Mouse (Mus musculus) forebrain, embryonic 15.5 days (tissue): ENCODE results near the gene Olfr332. TPM values are rescaled to one million over a fixed set of nuclear protein-coding genes. Genes with fewer than 3 reads are reported as not detected.
"Not testable (repeated sequence)": the region's sequence is repeated elsewhere in the genome, so short reads cannot be mapped to it uniquely, and the experiment has no call there.

ENCODE experiments used
- ATAC-seq: fragments of 200-750 bp; cut with Nextera tagmentation; replicated peaks from 2 replicates; pipeline ENCODE4 v1.8.0; 2017; ENCODE audit warnings: mild to moderate bottlenecking, moderate TSS enrichment, moderate library complexity
- H3K27ac ChIP-seq: fragments of 300-500 bp; sonication (generic); replicated peaks from 2 replicates; pipeline ENCODE4 v1.5.1; 2015; ENCODE audit warnings: mild to moderate bottlenecking, inconsistent platforms
- H3K27me3 ChIP-seq: fragments of 300-500 bp; sonication (generic); 2 replicates; pipeline ENCODE4 v1.6.1; 2015; ENCODE audit warnings: inconsistent platforms
- H3K36me3 ChIP-seq: fragments of 300-500 bp; sonication (generic); 2 replicates; pipeline ENCODE4 v1.6.1; 2015; ENCODE audit warnings: mild to moderate bottlenecking, inconsistent platforms
- H3K4me1 ChIP-seq: fragments of 300-500 bp; sonication (generic); 2 replicates; pipeline ENCODE4 v1.6.1; 2015; ENCODE audit warnings: inconsistent platforms
- H3K4me2 ChIP-seq: fragments of 300-500 bp; sonication (generic); replicated peaks from 2 replicates; pipeline ENCODE4 v1.6.1; 2015; ENCODE audit warnings: mild to moderate bottlenecking, inconsistent platforms
- H3K4me3 ChIP-seq: fragments of 300-500 bp; sonication (generic); 2 replicates; pipeline ENCODE4 v1.5.1; 2015; ENCODE audit warnings: mild to moderate bottlenecking, inconsistent platforms
- H3K9ac ChIP-seq: fragments of 300-500 bp; sonication (generic); replicated peaks from 2 replicates; pipeline ENCODE4 v1.6.1; 2015; ENCODE audit warnings: mild to moderate bottlenecking, inconsistent platforms
- H3K9me3 ChIP-seq: fragments of 300-500 bp; sonication (generic); 2 replicates; pipeline ENCODE4 v1.6.1; 2016; ENCODE audit warnings: inconsistent platforms
- WGBS: fragments of 180-500 bp; shearing (Covaris S2); methylation state at CpG from one replicate; pipeline ENCODE4 v1.1.7; 2015; ENCODE audit warnings: mixed read lengths; 5-methylcytosine and 5-hydroxymethylcytosine counted together
- polyA plus RNA-seq: library from polyadenylated mRNA; unstranded; fragments of >200 nt; fragmentation: Nextera tagmentation; extraction: Ambion mirVana; gene quantifications from 2 replicates; pipeline ENCODE4 v1.2.1, GENCODE M21; 2015

Olfr332 gene
- not detected in 2 replicates for polyA plus RNA-seq

DNA sequence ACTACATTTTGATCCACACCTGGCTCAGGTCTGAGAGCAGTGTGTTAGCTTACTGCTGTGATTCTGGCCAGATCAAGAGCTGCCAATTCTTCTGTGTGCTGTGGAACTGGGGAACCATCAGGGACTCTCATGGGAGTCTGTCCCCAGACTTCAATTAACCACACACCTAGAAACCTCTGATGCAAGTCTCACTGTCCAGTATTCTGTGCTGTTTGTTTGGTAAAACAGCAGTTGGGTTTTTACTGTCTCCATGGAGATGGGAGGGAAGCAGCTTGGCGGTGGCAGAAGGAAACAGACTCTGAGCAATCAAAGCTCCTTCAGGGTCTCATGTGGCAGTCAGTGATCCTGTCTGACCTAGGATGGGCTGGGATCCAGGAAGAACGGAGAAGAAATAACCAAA is at the start of gene Olfr332:
Gene Olfr332 (minus strand): TSS at position 101 of the 400 bp plus-strand sequence.
- Histone ChIP-seq H3K36me3 (no peaks in the 10 kb centered on the region), H3K9me3 (no peaks in the 10 kb centered on the region), H3K9ac (no peak within 1 kb of the TSS), H3K27me3 (no peaks in the 10 kb centered on the region), H3K4me3 (no peak within 1 kb of the TSS), H3K4me2 (no peak within 1 kb of the TSS), H3K27ac (no peak within 1 kb of the TSS), H3K4me1 (no peaks in the 10 kb centered on the region)
- no peak for ATAC-seq
- WGBS = 78% methylated on average over 2 of the region's 2 CpGs

- H3K4me2 ChIP-seq, ATAC-seq: not testable (repeated sequence)
These were observed 42.4 kb upstream of the Olfr332 start, which contains the start of gene Olfr330 for GRCm38 (mm10) chr11:58534736-58535135. TSS of gene Olfr330 (minus strand) at chr11:58534836.

GRCm38 (mm10) chr11:58519756-58520155 is 27.4 kb upstream of the Olfr332 start:
- not testable (repeated sequence) for H3K9me3 ChIP-seq, ATAC-seq, H3K27me3 ChIP-seq, H3K9ac ChIP-seq, H3K27ac ChIP-seq, H3K4me3 ChIP-seq, H3K36me3 ChIP-seq, H3K4me1 ChIP-seq, H3K4me2 ChIP-seq
- 91% methylated on average over 8 of the region's 9 CpGs for WGBS

More at GRCm38 (mm10) chr11:58534736-58535135, 42.4 kb upstream of the Olfr332 start, which contains the start of gene Olfr330:
- not testable (repeated sequence) for H3K27me3 ChIP-seq, H3K36me3 ChIP-seq, H3K27ac ChIP-seq, H3K4me3 ChIP-seq, H3K9ac ChIP-seq, H3K4me1 ChIP-seq, H3K9me3 ChIP-seq

GRCm38 (mm10) chr11:58518916-58519315 is 26.6 kb upstream of the Olfr332 start:
- H3K4me2 ChIP-seq, H3K27ac ChIP-seq, ATAC-seq, H3K4me3 ChIP-seq, H3K27me3 ChIP-seq, H3K36me3 ChIP-seq, H3K9me3 ChIP-seq, H3K9ac ChIP-seq, H3K4me1 ChIP-seq: not testable (repeated sequence)
- WGBS = 94% methylated on average over 18 of the region's 18 CpGs

- H3K36me3 ChIP-seq, H3K4me2 ChIP-seq, H3K27ac ChIP-seq, H3K4me3 ChIP-seq, H3K4me1 ChIP-seq, H3K9me3 ChIP-seq, H3K27me3 ChIP-seq, ATAC-seq, H3K9ac ChIP-seq: not testable (repeated sequence)
- WGBS = 83% methylated on average over 19 of the region's 19 CpGs
These were observed 16.7 kb upstream of the Olfr332 start for GRCm38 (mm10) chr11:58509058-58509457.

DNA sequence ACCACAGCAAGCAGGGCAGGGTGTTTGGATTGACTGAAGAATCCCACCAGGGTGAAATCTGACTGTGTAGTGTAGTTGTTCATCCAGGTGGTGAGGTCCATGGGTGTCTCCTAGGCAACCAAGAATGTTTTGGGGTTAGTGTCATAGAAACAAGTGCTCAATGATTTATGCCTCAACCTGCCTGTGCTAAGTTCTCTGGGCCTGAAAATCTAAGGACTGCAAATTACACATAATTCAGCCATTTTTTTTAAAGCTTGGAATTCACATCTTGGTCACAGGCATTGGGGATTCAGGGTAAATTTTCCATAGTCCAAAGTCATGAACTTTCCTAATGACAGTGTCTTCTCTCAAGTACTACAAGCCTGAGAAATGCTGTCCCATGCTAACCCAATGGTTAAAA is 10.1 kb upstream of the Olfr332 start, which contains the start of gene Olfr331:
Gene Olfr331 (minus strand): TSS at position 101 of the 400 bp plus-strand sequence.
- not testable (repeated sequence) for ATAC-seq, H3K4me1 ChIP-seq, H3K4me2 ChIP-seq, H3K27me3 ChIP-seq, H3K36me3 ChIP-seq, H3K27ac ChIP-seq, H3K9ac ChIP-seq, H3K9me3 ChIP-seq, H3K4me3 ChIP-seq

DNA sequence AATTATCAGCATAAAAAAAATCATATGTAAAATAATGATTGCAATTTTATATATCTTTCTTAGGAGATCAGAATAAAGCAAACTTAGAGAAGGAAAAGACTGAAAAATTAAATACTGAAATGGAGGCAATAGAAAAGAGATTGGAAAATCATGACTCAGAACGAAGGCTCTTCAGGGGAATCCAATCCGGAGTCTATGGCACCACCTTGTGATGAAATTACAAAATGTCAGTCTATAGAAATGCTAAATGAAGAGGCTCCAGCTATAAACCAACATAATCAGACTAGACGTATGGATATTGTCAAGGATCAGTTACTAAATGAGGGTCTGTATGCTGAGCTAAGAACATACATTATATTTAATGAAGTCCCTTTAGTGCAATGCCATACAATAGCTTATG is 6.9 kb upstream of the Olfr332 start:
- no peak overlapping the region for H3K4me2 ChIP-seq
- H3K27ac ChIP-seq = no peak overlapping the region
- H3K27me3 ChIP-seq = no peaks in the 10 kb centered on the region
- no peak overlapping the region for H3K4me3 ChIP-seq
- no peak overlapping the region for H3K9ac ChIP-seq
- no peak for ATAC-seq
- H3K4me1 ChIP-seq = no peaks in the 10 kb centered on the region
- H3K9me3 ChIP-seq = no peaks in the 10 kb centered on the region
- WGBS = 51% methylated on average over 3 of the region's 3 CpGs
- no peaks in the 10 kb centered on the region for H3K36me3 ChIP-seq

GRCm38 (mm10) chr11:58498761-58499160 is 6.4 kb upstream of the Olfr332 start:
- H3K36me3 ChIP-seq = no peaks in the 10 kb centered on the region
- H3K9ac ChIP-seq = no peak overlapping the region
- no peak overlapping the region for H3K4me3 ChIP-seq
- H3K27me3 ChIP-seq = no peaks in the 10 kb centered on the region
- no peak for ATAC-seq
- H3K27ac ChIP-seq = no peak overlapping the region
- H3K9me3 ChIP-seq = no peaks in the 10 kb centered on the region
- no peak overlapping the region for H3K4me2 ChIP-seq
- H3K4me1 ChIP-seq = no peaks in the 10 kb centered on the region
- WGBS = 82% methylated on average over 9 of the region's 9 CpGs

DNA sequence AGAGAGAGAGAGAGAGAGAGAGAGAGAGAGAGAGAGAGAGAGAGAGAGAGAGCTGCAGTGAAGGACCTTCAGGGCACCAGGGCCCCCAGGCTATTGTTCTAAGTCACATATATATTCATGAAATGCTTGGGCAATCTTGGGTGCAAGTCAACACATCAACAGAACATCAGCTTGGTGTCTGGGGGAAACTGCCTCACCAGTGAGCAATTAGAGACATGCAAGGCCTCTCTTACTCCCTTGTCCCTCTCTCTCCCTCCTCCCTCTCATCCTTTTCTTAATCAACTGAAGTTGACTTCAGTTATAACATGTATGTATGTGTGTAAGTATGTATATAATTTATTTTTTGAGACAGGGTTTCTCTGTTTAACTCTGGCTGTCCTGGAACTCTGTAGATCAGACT is 30.2 kb downstream of the Olfr332 start, which contains the start of gene Olfr30:
Gene Olfr30 (minus strand): TSS at position 101 of the 400 bp plus-strand sequence.
- Histone ChIP-seq H3K4me2 (no peak within 1 kb of the TSS), H3K4me3 (no peak within 1 kb of the TSS)

GRCm38 (mm10) chr11:58453592-58453991 is 38.8 kb downstream of the Olfr332 start:
- Histone ChIP-seq H3K27me3 (no peaks in the 10 kb centered on the region), H3K27ac (no peak overlapping the region), H3K36me3 (no peaks in the 10 kb centered on the region), H3K9ac (no peak overlapping the region), H3K4me3 (no peak overlapping the region), H3K4me2 (no peak overlapping the region), H3K9me3 (no peaks in the 10 kb centered on the region), H3K4me1 (no peaks in the 10 kb centered on the region)
- ATAC-seq = no peak
- 72% methylated on average over 4 of the region's 4 CpGs for WGBS

More for the DNA sequence above, 30.2 kb downstream of the Olfr332 start, which contains the start of gene Olfr30:
- H3K9ac ChIP-seq = no peak within 1 kb of the TSS
- H3K27ac ChIP-seq = no peak within 1 kb of the TSS
- H3K4me1 ChIP-seq = no peaks in the 10 kb centered on the region
- ATAC-seq = no peak
- H3K36me3 ChIP-seq = no peaks in the 10 kb centered on the region
- no peaks in the 10 kb centered on the region for H3K9me3 ChIP-seq
- H3K27me3 ChIP-seq = no peaks in the 10 kb centered on the region

DNA sequence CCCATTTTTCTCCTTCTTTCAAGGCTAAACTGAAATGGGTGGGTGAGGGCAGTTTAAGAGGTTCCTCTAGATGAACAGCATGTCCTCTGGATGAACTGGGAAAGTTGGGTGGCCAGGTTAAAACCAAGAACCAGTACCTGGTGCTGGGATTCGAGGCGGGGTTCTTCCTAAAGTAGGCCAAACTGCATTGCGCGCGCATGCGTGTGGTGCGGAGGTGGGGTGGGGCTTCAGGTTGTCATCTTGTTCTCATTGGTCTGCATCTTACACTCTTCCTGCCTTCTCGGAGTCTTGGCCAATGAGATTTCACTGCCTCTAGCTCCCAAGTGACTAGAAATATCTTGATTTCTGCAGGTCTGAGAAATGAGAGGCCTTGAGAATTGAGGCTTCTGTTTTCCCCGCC is 39.6 kb downstream of the Olfr332 start, which contains the start of gene Lypd9:
Gene Lypd9 (minus strand): TSS at position 165 of the 400 bp plus-strand sequence.
- Histone ChIP-seq H3K9me3 (no peaks in the 10 kb centered on the region), H3K4me2 (no peak within 1 kb of the TSS), H3K4me3 (no peak within 1 kb of the TSS), H3K36me3 (no peaks in the 10 kb centered on the region), H3K27ac (no peak within 1 kb of the TSS), H3K4me1 (no peaks in the 10 kb centered on the region), H3K27me3 (no peaks in the 10 kb centered on the region), H3K9ac (no peak within 1 kb of the TSS)
- no peak for ATAC-seq
- 96% methylated on average over 9 of the region's 9 CpGs for WGBS
